Mouse (Mus musculus) fat pad, adult 2 months (tissue): ENCODE measurements around the gene Gm1604a.
"Not testable (repeated sequence)": the region's sequence is repeated elsewhere in the genome, so short reads cannot be mapped to it uniquely, and the experiment has no call there.

ENCODE experiments used
- DNase-seq: peaks from one replicate; pipeline ENCODE4 v3.0.0-alpha.2; 2011; ENCODE audit warnings: low read depth, low spot score; ENCODE audit errors: extremely low read depth

The Gm1604a gene

GRCm38 (mm10) chr17:7068997-7069539 lies 43.7 kb downstream of the Gm1604a start:
- DNase-seq = not testable (repeated sequence)

DNA sequence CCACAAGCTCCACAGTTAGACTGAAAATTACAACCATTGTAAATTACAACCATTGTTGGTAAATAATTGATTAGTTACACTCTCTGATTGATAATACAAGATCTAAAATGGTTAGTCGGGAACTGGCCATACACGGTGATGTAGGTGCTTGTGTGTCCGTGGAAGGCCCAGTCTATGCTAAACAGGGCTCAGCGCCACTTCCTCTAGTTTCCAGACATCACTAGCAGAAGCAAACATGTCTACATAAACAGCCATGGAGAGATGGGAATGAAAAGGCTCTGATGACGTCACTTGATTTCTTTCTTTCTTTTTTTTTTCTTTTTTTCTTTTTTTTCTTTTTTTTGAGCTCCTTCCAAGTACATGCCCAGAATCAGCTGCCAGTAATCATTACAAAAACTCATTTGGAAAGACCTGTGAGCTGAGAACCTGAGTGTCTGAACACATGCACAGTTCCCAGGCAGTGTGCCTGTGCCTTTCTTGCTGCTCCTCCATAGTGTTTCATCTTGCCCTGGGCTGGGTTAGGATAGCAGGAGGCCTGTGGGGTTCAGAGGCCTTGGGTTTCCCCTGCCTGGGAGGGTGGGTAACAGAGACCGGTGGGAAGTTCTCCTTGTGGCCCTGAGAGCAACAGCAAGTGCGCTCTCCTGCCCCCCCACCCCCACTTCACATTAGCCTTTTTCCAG lies 44.3 kb downstream of the Gm1604a start:
- DNase-seq = not testable (repeated sequence)

DNA sequence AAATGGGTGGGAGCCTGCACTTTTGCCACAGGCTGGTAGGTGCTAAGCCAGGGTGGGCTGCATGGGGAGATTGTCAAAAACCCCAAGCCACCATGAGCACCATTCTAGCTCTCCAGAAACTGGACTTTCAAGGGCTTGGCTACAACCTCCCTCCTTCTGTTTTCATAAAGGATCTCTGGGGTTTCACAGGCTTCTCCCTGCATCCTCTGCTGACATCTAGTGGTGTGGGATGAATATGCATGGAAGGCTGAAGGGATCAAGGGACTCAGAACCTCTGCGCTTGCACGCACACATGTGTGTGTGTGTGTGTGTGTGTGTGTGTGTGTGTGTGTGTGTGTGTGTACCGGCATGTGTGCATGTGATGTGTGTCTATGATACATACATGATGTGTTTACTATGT lies 49.1 kb downstream of the Gm1604a start:
- not testable (repeated sequence) for DNase-seq

DNA sequence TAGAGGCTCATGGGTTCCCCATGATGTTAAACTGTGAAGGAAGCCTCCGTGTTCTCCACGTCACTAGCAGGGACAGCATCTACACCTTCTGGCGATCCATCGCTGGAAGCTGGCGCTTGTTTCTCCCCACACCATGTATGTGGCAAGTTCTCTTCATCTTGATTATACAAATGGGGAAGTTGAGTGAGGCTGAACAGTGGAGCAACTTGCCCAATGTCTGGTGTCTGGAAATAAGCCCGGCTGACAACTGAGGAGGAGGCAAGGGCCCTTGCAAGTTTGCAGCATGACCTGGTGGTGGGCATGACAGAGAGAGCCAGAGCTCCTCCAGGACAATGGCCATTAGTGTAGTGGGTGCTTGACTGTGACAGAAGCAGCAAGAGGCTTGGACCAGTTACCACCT lies 50.2 kb downstream of the Gm1604a start:
- DNase-seq = not testable (repeated sequence)

DNA sequence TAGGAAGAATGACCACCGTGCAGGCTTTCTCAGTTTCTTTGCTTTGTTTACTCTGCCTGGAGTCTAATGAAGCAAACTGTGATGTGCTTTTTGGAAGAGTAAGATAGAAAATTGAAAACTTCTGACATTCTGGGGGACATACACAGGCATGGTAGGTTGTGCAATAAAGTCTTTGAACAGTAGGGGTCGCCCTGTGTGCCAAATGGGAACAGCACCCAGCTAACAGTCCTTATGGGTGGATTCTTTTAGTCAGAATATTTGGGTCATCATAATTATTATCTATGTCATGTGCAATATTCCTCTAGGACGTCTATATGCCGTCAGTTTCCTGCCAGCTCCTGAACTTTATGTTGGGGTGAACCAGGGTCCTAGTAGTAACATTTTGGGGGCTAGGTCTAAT lies 54.2 kb downstream of the Gm1604a start:
- DNase-seq = not testable (repeated sequence)

DNA sequence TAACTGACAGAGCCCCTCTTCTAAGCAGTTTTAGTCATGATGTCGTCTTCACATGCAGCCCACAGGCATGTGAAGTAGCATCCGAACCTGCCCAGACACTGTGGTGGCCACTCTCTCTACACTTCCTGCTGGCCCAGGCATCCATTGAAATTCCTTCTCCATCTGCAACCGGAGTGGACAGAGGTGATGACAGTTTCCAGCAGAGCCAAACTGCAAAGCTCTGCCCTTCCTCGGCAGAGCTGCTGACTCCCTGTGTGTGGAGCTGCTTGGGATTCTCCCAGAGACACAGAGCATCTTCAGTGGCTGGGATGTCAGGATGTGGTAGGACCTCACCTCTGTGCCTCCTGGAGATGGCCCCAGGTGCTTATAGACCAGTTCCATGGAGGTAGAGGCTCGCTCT lies 59.2 kb downstream of the Gm1604a start:
- DNase-seq = not testable (repeated sequence)

DNA sequence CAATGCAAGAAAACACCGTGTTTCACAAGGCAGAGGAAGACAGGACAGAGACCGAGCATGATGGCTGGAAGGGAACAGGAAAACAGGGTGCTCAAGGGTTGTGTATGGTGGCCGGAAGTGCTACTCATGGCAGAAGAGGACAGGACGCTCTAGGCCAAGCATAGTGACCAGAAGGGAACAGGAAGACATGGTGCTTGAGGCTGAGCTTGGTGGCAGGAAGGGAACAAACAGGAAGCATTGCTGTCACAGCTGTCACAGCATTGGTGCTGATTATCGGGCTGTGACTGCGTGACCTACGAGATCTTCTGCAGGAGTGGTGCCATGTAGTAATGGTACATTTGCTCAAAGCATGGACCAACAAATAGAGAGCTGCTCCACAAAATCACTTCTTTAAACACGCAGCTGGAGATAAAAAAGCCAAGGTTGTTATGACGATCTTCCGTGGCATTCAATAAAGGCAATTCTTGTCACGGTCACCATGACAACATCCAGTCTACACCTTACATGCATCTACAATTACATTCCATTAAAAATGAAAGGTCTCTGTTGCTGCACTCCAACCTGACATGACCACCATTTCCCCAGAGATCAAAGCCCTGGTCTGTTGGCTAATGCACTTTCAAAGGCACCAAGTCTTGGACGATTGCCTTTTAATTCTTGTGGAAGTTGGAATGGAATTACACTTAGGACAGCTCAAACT lies 60.3 kb downstream of the Gm1604a start:
- DNase-seq = not testable (repeated sequence)

- DNase-seq = not testable (repeated sequence)
Measured at GRCm38 (mm10) chr17:7086836-7087235, 61.5 kb downstream of the Gm1604a start.

DNA sequence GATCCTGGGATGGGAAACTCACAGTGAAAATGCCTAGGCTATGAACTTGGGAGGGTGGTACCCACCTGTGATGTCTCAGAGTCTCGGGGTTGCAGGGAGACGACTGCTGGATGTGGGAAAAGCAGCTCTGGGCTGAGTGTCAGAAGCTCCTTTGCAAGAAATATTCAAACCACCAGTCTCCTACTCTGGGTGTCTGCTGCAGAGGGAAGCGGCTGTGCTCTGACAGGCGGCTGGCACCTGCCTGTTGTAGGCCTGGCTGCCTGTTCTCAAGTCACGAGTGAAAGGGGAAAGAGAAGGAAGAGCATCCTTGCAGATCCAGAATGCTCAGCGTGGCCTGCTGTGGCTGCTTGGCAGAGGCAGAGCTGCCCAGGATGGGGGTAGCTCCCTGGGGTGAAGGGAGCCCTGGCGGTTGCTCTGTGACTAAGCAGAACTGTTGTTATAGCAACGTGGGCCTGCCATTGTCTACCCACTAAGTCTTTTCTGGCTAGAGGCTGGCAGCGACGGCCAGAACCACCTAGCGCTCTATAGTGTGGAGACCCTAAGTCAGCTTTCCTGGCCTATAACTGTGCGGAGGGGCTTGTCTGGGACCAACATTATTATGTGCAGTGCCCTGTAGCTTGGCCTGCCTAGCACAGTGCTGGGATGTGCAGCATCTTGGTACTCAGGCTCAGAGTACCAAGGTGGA lies 72.6 kb downstream of the Gm1604a start:
- not testable (repeated sequence) for DNase-seq

DNA sequence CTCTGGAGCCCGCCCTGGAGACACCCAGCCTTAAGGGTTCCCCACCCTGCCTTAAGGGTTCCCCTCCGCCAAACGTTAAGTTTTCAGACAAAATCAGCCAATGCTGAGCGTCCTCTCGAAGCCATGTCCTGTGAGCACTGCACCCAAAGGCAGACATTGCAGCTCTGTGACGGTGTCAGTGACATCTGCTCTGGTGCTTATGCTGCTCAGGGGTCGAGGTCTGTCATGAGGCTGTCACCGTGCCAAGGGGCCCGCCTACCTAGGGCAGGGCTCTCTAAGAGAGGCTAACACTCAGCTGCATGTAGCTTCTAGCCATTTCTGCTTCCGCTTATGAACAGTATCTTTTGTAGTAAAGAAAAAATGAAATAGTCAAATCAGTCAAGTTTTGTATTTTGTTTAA lies 73.7 kb downstream of the Gm1604a start:
- DNase-seq = not testable (repeated sequence)

DNA sequence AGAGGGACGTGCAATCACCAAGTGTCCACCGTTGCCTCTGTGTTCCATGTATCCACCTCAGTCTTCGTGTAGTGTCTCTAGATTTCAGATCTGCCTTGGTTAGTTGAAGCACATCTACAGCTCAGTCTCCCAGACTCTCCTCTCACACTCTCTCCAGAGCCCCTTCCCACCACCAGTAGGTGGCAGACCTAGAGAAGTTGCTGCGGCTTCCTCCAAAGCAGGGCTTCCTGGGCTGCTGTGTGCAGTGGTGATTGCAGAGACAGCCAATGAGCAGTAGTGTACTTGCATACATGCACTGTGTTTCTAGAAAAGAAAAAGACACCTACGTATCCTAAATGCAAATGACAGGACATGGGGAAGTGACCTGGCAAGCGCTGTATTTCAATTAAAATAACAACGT lies 77.6 kb downstream of the Gm1604a start:
- not testable (repeated sequence) for DNase-seq

DNA sequence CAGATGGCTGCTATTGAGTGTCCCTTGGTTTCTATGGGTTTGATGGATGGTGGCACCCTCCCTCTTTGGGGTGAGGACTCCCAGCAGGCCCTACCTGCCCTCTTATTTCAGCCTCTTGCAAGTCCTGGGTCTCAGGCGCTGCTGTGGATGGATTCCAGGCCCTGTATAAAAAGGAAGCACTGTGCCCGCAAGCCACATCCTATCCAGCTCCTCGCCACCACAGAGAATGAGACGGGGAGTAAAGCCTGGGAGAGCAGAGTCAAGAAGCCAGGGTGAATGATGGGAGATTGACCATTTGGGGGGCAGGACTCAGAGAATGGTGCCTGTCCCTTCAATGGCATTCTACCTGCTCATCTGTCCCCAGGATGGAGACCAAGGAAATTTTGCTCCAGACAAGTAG lies 86.3 kb downstream of the Gm1604a start:
- not testable (repeated sequence) for DNase-seq

- DNase-seq = not testable (repeated sequence)
Measured at GRCm38 (mm10) chr17:7116265-7116664, 90.9 kb downstream of the Gm1604a start.

DNA sequence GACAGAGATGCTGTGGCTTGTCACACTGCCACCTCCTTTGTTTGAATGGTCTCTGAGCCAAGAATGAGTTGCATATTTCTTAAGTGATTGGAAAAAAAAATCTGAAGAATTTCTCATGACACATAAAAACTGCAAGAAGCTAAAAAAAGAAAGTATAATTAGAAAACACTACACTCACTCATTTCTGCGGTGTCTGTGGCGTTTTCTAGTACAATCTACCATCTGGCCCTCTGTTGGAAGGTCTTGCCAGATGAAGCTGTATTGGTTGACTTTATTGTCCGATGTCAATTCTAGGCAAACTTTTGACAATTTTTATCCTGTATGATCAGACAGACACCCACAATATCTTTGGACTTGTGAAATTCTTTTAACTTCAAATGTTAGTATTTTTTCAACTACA lies 95.5 kb downstream of the Gm1604a start:
- DNase-seq = not testable (repeated sequence)

DNA sequence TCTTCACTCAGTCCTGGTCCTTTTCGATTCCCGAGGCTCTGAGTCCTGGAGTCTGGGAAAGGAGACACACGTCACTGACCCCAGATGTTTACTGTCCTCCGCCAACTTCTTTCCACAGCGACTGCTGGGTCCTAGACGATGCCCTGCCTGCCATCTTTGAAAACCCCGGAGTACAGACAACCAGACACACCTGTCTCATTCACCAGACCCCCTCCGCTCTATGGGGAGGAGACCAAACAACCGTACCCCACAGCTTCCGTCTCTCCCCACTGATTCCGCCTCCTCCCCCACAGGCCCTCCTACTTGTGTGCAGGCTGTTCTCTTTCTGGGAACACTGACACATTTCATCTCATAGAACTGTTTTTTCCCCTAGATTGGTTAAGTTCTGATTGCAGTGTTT lies 97.2 kb downstream of the Gm1604a start:
- DNase-seq = not testable (repeated sequence)

DNA sequence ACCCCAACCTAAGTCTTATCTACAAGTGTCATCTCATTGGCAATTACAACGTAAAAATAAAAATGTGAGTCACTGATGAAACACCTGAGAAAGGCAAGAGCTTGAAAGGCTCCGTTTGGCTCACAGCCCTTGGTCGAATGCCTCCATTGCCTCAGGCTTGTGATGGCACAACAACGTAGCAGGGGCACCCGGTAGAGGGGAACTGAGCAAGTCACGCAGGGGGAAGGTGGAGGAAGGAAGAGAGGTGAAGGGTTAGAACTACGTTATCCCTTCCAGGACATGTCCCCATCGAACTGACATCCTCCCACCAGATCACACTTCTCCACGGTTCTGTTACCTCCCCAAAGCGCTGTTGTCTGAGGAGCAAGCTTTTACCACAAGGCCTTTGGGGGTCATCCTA lies 101.1 kb downstream of the Gm1604a start:
- not testable (repeated sequence) for DNase-seq

DNA sequence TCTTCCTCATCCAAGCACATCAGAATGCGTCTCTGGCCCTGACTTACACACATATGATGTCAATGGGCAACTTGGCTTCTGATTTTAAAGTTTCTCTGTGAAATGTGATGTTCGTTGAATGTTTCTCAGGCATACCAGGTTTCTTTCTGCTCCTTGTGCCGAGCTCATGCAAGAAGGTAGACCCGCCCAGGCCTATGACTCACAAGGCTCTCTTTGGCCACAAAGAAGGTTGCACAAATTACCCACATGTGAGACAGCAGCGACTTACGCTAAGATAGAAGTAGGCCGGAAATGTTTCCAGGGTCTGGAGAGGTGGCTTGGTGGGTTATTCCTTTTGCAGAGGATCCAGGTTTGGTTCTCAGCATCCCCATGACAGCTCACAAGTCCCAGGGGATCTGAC lies 108.6 kb downstream of the Gm1604a start:
- DNase-seq = not testable (repeated sequence)

DNA sequence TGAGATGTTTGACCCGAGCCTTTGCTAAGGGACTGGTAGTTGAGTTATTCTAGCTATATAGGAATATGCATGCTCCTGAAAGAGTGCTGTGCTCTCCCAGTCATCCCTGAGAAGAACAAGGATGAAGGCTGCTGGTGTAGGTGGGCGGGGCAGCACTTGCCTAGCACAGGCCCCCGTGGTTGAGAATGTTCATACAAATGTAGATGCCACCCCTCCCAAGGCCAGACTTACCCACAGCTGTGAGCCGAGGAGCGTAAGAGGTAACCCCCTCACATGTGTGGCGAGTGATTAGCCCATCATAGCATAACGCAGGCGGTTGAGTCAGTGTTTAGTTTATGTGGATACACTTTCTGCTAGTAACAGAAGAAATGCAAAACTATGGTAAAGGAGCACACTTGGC lies 109.9 kb downstream of the Gm1604a start:
- not testable (repeated sequence) for DNase-seq
